Mouse (Mus musculus) gastrocnemius, postnatal 10 days (tissue): ENCODE results near the gene Rab4a. TPM values are rescaled to one million over a fixed set of nuclear protein-coding genes. Genes with fewer than 3 reads are reported as not detected.

Source experiments
- total RNA-seq, 2 experiments: library from RNA; stranded (reverse); gene quantifications; 2 replicates each; pipeline ENCODE4 v1.2.3; 2021

Rab4a gene
- total RNA-seq, 2 experiments from 2014 or later = 11.7 to 14.1 TPM

Other genes starting within 250 kb of the Rab4a start
- gene Rhou, start 152.1 kb upstream of the Rab4a start, total RNA-seq = 1 to 10 TPM; 4.1 to 4.7 TPM
- 1 to 10 TPM; 1.9 to 2.5 TPM for gene Ccsap, start 54.2 kb downstream of the Rab4a start, total RNA-seq
- gene Acta1, start 88.8 kb downstream of the Rab4a start, total RNA-seq = over 10,000 TPM; 50,548 to 53,307 TPM
- 10 to 100 TPM; 11.6 to 14.2 TPM for gene Nup133, start 143.3 kb downstream of the Rab4a start, total RNA-seq
- gene Abcb10, start 177.1 kb downstream of the Rab4a start, total RNA-seq = 10 to 100 TPM; 13.2 to 13.3 TPM
- gene Taf5l, start 215.4 kb downstream of the Rab4a start, total RNA-seq = 10 to 100 TPM; 15.5 to 15.6 TPM
- 1 to 10 TPM; 7.4 to 8.4 TPM for gene Urb2, start 215.5 kb downstream of the Rab4a start, total RNA-seq